Mouse (Mus musculus) urinary bladder, postnatal 14 days (tissue): ENCODE measurements around the gene Smarca2.
"Not testable (repeated sequence)": the region's sequence is repeated elsewhere in the genome, so short reads cannot be mapped to it uniquely, and the experiment has no call there.

Source experiments
- DNase-seq: peaks from one replicate; pipeline ENCODE4 v3.0.0; 2021; ENCODE audit warnings: low spot score

Smarca2 gene

GRCm38 (mm10) chr19:26690516-26690915, 85.7 kb downstream of the Smarca2 start:
- DNase-seq = no peak

- no peak for DNase-seq
Measured at GRCm38 (mm10) chr19:26697107-26697506, 92.3 kb downstream of the Smarca2 start.

GRCm38 (mm10) chr19:26704545-26705209, 99.8 kb downstream of the Smarca2 start:
- no peak for DNase-seq

DNA sequence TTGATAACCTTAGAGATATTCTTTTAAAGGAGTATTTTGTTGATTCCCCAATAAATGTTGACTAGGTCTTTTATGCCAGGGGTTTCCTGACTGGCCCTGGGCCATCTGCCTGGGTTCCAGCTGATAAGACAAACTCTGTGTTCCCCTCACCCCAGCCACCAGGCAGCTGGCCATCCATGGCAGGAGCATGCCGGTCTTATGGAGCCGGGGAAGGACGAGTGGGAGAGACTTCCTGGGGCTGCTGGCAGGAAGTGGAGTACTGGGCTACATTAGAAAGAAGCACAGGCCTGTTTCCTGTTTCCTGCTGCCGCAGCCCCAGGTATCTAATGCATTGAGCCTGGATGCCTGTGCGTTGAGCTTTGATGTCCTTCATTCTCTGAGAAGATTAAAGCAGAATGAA, 102.1 kb downstream of the Smarca2 start:
- no peak for DNase-seq

- no peak for DNase-seq
Measured at GRCm38 (mm10) chr19:26709095-26709494, 104.2 kb downstream of the Smarca2 start.

DNA sequence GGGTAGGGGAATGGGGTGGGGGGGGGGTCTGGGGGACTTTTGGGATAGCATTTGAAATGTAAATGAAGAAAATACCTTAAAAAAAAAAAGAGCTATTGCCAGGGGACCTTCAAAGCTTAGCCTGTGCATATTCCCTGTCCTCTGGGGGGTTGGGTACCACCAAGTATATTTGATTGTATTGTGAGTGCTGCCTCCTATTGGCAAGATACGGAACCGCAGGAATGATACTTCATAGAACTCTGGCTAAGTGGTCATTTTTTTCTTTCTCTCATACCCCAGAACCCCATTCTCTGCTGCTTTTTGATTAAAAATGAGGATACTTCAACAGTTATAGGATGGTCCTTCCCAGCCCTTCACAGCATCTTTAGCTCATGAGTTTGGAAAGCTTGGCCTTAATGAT, 106.4 kb downstream of the Smarca2 start:
- no peak for DNase-seq

- peak; percentile 29 for DNase-seq
Measured at GRCm38 (mm10) chr19:26716217-26716616, 111.4 kb downstream of the Smarca2 start.

DNA sequence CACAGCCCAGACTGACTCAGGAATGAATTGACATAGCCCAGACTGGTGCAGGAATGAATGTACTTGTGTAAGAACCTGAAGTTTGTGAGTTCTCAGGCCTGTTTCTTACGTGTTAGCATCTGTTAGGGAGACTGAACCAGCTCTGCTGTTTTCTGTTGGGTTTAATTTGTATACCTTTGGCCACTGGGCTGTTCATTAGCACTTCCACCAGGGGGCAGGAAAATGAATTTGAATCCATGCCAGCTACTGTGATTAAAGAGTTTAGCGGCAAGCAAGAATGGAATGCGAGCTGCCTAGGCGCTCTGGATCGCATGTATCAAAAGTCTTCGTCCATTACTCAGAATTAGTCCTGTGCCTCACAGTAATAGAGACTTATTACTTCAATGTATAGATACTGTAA, 113.4 kb downstream of the Smarca2 start:
- peak; percentile 66 for DNase-seq

DNA sequence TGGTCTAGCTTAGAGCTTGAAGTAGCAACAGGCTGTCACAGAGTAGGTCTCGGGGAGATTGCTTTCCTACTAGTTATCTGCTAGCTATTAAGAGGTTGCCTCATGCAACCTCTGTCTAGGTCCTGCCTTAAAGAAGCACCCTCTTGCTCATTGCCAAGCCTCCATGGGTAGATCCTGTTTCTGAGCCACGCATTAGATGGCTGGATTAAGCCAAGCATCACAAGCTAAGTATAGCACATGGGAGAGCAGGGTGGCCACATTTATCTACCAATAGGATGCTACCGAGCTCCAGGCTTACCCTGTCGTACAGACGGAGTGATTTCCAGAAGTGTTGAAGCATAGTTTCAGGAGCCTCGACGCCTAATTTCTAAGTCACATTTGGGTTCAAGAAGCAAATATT, 114.3 kb downstream of the Smarca2 start:
- DNase-seq = no peak

- DNase-seq = no peak
Measured at GRCm38 (mm10) chr19:26721741-26722140, 116.9 kb downstream of the Smarca2 start.

GRCm38 (mm10) chr19:26723899-26724298, 119.0 kb downstream of the Smarca2 start:
- no peak for DNase-seq

- DNase-seq = no peak
Measured at GRCm38 (mm10) chr19:26724626-26725025, 119.8 kb downstream of the Smarca2 start.

DNA sequence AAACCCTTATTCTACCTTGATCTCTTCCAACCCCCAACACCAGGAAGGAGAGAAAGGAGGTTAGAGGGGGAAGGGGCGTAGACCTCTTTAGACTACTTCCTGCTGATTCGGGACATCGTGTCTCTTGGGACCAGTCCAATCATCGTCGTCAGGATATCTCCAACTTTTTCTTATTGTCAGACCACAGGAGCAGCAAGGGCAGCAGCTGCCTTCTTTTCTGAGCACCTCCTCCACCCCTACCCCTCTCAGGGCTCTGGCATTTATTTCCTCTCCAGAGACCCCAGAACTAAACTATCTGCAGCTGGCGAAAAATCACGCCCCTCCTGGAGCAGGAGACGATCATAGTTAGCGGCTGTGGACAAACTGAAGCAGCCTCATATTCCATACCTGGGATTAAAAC, 122.9 kb downstream of the Smarca2 start:
- no peak for DNase-seq

- no peak for DNase-seq
Measured at GRCm38 (mm10) chr19:26730486-26730885, 125.6 kb downstream of the Smarca2 start.

GRCm38 (mm10) chr19:26731121-26731520, 126.3 kb downstream of the Smarca2 start:
- no peak for DNase-seq

GRCm38 (mm10) chr19:26731809-26732208, 127.0 kb downstream of the Smarca2 start:
- DNase-seq = no peak

DNA sequence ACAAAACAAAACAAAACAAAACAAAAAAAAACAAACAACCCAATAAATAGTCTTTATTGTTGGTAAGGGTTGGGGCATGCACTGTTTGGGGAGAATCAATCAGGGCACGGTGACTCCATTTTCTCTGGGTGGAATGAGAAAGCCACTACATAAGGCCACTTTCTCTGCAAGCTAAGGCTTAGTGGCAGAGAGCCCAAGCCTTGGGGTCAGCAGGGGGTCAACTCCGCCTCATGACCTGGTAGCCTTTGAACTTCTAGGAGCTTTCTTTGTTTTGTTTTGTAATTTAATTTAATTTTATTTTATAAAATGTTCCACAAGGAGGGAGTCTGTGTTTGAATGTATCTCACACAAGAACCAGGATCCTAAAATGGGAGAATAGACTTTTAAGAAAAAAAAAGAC, 128.2 kb downstream of the Smarca2 start:
- no peak for DNase-seq

DNA sequence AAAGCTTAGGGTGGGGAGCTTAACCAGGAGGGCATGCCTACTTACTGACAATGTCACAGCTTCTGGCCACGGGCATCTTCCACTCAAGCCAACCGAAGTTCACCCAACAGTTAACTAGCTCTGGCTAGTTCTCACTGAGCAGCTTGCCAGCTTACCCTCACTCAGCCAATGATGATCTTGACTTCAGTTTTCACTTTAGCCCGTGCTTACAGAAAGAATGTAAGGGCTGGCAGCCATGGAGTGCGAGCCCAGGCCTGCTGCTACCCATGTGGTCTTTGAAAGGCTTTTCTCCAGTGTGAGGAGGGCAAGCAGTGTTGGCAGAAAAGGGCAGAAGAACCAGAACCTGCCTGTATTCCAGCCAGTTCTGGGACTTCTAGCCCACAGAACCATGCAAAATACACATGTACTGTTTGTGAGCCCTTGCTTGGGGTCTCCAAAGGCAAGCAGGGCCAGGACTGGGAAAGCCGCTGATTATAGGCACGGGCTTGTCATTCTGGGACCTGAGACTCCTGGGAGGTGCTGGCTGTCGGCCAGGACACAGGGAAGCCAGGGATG, 128.8 kb downstream of the Smarca2 start:
- no peak for DNase-seq

DNA sequence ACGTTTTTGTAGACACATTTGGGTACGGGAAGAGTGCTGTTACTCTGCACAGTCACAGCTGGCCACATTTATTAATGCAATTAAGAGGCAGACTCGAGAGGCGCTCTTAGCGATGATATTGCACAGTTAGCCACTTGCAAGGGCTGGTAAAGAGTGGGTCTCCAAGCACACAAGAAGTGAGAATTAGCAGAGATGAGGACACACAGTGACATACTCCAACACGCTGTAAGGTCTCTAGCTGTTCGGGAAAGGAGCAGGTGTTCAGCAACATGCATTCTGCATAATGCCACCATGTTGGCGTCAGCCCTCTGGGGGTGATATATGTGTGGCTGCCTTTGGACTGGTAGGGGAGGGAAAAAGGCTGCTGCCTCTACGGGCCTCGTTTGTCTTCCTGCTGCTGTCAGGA, 129.9 kb downstream of the Smarca2 start:
- no peak for DNase-seq

GRCm38 (mm10) chr19:26745021-26745420, 140.2 kb downstream of the Smarca2 start:
- not testable (repeated sequence) for DNase-seq

GRCm38 (mm10) chr19:26745567-26745966, 140.7 kb downstream of the Smarca2 start:
- no peak for DNase-seq

GRCm38 (mm10) chr19:26746290-26746689, 141.4 kb downstream of the Smarca2 start:
- DNase-seq = peak; percentile 73

DNA sequence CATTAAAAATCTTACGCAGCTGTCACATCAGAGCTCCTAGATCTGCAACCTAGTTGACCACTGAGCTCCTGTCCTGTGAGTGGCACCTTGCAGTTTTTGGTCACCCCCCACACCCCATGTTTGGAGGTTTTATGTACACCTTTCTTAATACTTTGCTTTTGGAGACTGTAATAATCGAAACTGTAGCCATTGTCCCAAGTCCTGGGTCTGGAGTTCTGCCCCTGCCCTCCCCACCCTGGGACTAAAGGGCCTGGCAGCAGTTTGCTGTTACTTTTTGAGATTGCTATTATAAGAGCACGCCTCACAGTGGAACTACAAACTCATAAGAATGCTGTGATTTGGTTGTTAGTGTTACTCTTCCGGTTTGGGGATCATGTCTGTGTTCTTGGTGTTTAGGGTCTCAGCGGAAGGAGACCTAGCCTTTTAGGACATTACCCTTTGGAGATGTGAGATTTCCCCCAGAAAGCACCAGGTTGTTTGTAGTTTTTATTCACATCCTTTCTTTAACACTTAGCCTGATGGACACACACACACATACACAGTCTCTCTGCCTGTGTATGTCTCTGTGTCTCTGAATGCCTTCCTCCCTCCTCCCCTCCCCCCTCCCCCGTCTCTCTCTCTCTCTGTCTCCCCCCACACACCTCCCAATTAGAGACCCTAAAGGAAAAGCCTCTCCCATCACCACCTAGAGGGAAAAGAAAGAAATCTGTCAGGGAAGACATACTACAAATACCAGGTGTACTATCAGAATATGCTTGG, 142.0 kb downstream of the Smarca2 start:
- DNase-seq = no peak
